ENCODE assay signal across 8 mouse cellular contexts in the genomic region with DNA sequence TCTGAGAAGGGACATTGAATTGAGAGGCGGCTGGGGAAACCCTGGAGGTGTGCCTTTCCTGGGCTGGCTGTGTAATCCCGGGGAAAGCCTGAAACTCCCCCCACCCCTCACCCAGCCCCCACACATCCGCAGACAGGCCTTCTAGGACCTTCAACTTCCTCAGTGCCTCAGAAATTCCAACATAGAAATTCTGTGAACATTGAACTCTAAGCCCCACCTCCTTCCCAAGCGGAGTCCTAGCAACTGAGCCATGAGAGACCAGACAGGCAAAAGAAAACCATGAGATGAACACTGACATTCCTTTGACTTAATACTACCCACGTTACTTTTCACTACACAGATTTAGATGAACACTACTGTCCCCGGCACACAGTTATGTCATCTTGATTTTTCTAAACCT.
DNase-seq lines count a peak whose midpoint lies in the region; ATAC-seq and TF ChIP-seq lines count a peak whose summit lies in the region.

No protein-coding gene starts in this region.

- peaks cover 2% of the 10 kb centered on the region; the same call in 1 of the 2 replicates for H3K4me1 ChIP-seq in liver, adult 2 months (ENCODE audit: control insufficient read depth, insufficient read depth, low read length)
- peaks cover 5% of the 10 kb centered on the region for H3K4me1 ChIP-seq in liver, embryonic 11.5 days (replicated peaks; ENCODE audit: control insufficient read depth, insufficient read depth, low read length)
- H3K4me1 ChIP-seq in embryonic facial prominence, embryonic 15.5 days: peaks cover 41% of the 10 kb centered on the region
- H3K4me1 ChIP-seq in kidney, postnatal 0 days (replicated peaks; ENCODE audit: insufficient read depth, low read length): peaks cover 33% of the 10 kb centered on the region
- H3K4me1 ChIP-seq in stomach, embryonic 14.5 days (ENCODE audit: control insufficient read depth, insufficient read depth, low read length): peaks cover 20% of the 10 kb centered on the region
- peaks cover 13% of the 10 kb centered on the region for H3K4me1 ChIP-seq in cerebellum, adult 2 months (ENCODE audit: control insufficient read depth, insufficient read depth, low read length)

- peak; percentile 27 for DNase-seq in liver, adult 2 months (ENCODE audit: extremely low read depth, low read depth, low spot score)
- DNase-seq in liver, embryonic 11.5 days (ENCODE audit: low spot score): no peak
- peak; percentile 93 for DNase-seq in kidney, postnatal 0 days (ENCODE audit: low spot score)
- DNase-seq in cerebellum, adult 2 months: no peak
- DNase-seq in left cerebral cortex, adult 11 months (ENCODE audit: low spot score): no peak
- no peak for DNase-seq in testis, postnatal 14 days (ENCODE audit: low spot score)

- no peaks in the 10 kb centered on the region for H3K27me3 ChIP-seq in liver, adult 2 months (ENCODE audit: control insufficient read depth, insufficient read depth, low read length)
- H3K27me3 ChIP-seq in liver, embryonic 11.5 days (replicated peaks; ENCODE audit: control insufficient read depth, insufficient read depth, low read length): no peaks in the 10 kb centered on the region
- H3K27me3 ChIP-seq in embryonic facial prominence, embryonic 15.5 days: no peaks in the 10 kb centered on the region
- H3K27me3 ChIP-seq in kidney, postnatal 0 days (ENCODE audit: insufficient read depth, low read length): no peaks in the 10 kb centered on the region
- H3K27me3 ChIP-seq in stomach, embryonic 14.5 days (ENCODE audit: control insufficient read depth, insufficient read depth, low read length): no peaks in the 10 kb centered on the region
- no peaks in the 10 kb centered on the region for H3K27me3 ChIP-seq in cerebellum, adult 2 months (ENCODE audit: control insufficient read depth, insufficient read depth, low read length)

- no peaks in the 10 kb centered on the region for H3K9me3 ChIP-seq in liver, embryonic 11.5 days (ENCODE audit: control insufficient read depth, low read length)
- H3K9me3 ChIP-seq in embryonic facial prominence, embryonic 15.5 days (replicated peaks): no peaks in the 10 kb centered on the region
- H3K9me3 ChIP-seq in kidney, postnatal 0 days (replicated peaks; ENCODE audit: low read length): no peaks in the 10 kb centered on the region
- H3K9me3 ChIP-seq in stomach, embryonic 14.5 days (ENCODE audit: control insufficient read depth, low read depth, low read length): peaks cover 4% of the 10 kb centered on the region; the same call in 1 of the 2 replicates

- H3K4me2 ChIP-seq in liver, embryonic 11.5 days: no peak overlapping the region
- no peak overlapping the region for H3K4me2 ChIP-seq in embryonic facial prominence, embryonic 15.5 days (replicated peaks)
- H3K4me2 ChIP-seq in kidney, postnatal 0 days (ENCODE audit: low read length): 0 out of 2 replicates have a peak overlapping the region, but pooled peaks have one; percentile 8
- no peak overlapping the region for H3K4me2 ChIP-seq in stomach, embryonic 14.5 days (replicated peaks; ENCODE audit: low read depth, low read length)

- H3K79me2 ChIP-seq in liver, adult 2 months (ENCODE audit: control insufficient read depth, insufficient read depth, low read length): no peaks in the 10 kb centered on the region

- H3K36me3 ChIP-seq in liver, adult 2 months (ENCODE audit: control insufficient read depth, insufficient read depth, low read length): peaks cover 2% of the 10 kb centered on the region; the same call in 1 of the 2 replicates
- no peaks in the 10 kb centered on the region for H3K36me3 ChIP-seq in liver, embryonic 11.5 days (ENCODE audit: control insufficient read depth, insufficient read depth, low read length)
- no peaks in the 10 kb centered on the region for H3K36me3 ChIP-seq in embryonic facial prominence, embryonic 15.5 days
- H3K36me3 ChIP-seq in kidney, postnatal 0 days (ENCODE audit: insufficient read depth, low read length): 0 out of 2 replicates have a peak, but pooled peaks cover 4% of the 10 kb centered on the region
- H3K36me3 ChIP-seq in stomach, embryonic 14.5 days (ENCODE audit: control insufficient read depth, insufficient read depth, low read length): no peaks in the 10 kb centered on the region

- TF ChIP-seq POLR2A in liver, adult 2 months (IDR thresholded peaks at IDR 0.05; ENCODE audit: extremely low read depth, insufficient read depth, low read length): no peak
- TF ChIP-seq POLR2A in cerebellum, adult 2 months (IDR thresholded peaks at IDR 0.05; ENCODE audit: borderline replicate concordance, insufficient read depth, low read length): no peak

- no peak overlapping the region for H3K4me3 ChIP-seq in liver, adult 2 months (ENCODE audit: insufficient read depth, low read depth, low read length)
- H3K4me3 ChIP-seq in liver, embryonic 11.5 days (ENCODE audit: low read depth, low read length): no peak overlapping the region
- no peak overlapping the region for H3K4me3 ChIP-seq in embryonic facial prominence, embryonic 15.5 days (replicated peaks)
- H3K4me3 ChIP-seq in kidney, postnatal 0 days (replicated peaks; ENCODE audit: low read depth, low read length): no peak overlapping the region
- H3K4me3 ChIP-seq in stomach, embryonic 14.5 days (ENCODE audit: low read depth, low read length): no peak overlapping the region
- no peak overlapping the region for H3K4me3 ChIP-seq in cerebellum, adult 2 months (replicated peaks; ENCODE audit: insufficient read depth, low read depth, low read length)

- WGBS in liver, adult 2 months: 64% methylated on average over 6 of the region's 6 CpGs
- 37% methylated on average over 6 of the region's 6 CpGs for WGBS in liver, embryonic 11.5 days
- WGBS in embryonic facial prominence, embryonic 15.5 days: 6% methylated on average over 6 of the region's 6 CpGs
- WGBS in kidney, postnatal 0 days: 6% methylated on average over 6 of the region's 6 CpGs
- 5% methylated on average over 6 of the region's 6 CpGs for WGBS in stomach, embryonic 14.5 days
- 54% methylated on average over 6 of the region's 6 CpGs for WGBS in cerebellum, adult 2 months

- no peak for ATAC-seq in liver, embryonic 11.5 days (replicated peaks; ENCODE audit: low FRiP score)
- peak; percentile 61 for ATAC-seq in embryonic facial prominence, embryonic 15.5 days (ENCODE audit: insufficient number of reproducible peaks, low FRiP score, low TSS enrichment, low read depth)
- ATAC-seq in kidney, postnatal 0 days (replicated peaks; ENCODE audit: low FRiP score, low read depth): peak; percentile 78
- peak; percentile 66 for ATAC-seq in stomach, embryonic 14.5 days (ENCODE audit: insufficient number of reproducible peaks, insufficient read depth, low FRiP score, low read depth)

- H3K9ac ChIP-seq in liver, adult 2 months (ENCODE audit: low read depth, low read length): no peak overlapping the region
- no peak overlapping the region for H3K9ac ChIP-seq in liver, embryonic 11.5 days (ENCODE audit: low read depth, low read length)
- H3K9ac ChIP-seq in embryonic facial prominence, embryonic 15.5 days: no peak overlapping the region
- H3K9ac ChIP-seq in kidney, postnatal 0 days (ENCODE audit: low read depth, low read length): no peak overlapping the region
- H3K9ac ChIP-seq in stomach, embryonic 14.5 days (replicated peaks; ENCODE audit: low read depth, low read length): no peak overlapping the region

- TF ChIP-seq CTCF in liver, adult 2 months (IDR thresholded peaks at IDR 0.05; ENCODE audit: low read depth, low read length): no peak
- TF ChIP-seq CTCF in kidney, postnatal 0 days (IDR thresholded peaks at IDR 0.05; ENCODE audit: low read depth): no peak
- TF ChIP-seq CTCF in cerebellum, adult 2 months (IDR thresholded peaks at IDR 0.05; ENCODE audit: borderline replicate concordance, insufficient read depth, low read depth, low read length): no peak

- no peak overlapping the region for H3K27ac ChIP-seq in liver, adult 2 months (replicated peaks; ENCODE audit: insufficient read depth, low read depth, low read length)
- H3K27ac ChIP-seq in liver, embryonic 11.5 days (ENCODE audit: low read depth, low read length): no peak overlapping the region
- peak overlapping the region; percentile 78 for H3K27ac ChIP-seq in embryonic facial prominence, embryonic 15.5 days (replicated peaks)
- peak overlapping the region; percentile 85 for H3K27ac ChIP-seq in kidney, postnatal 0 days
- H3K27ac ChIP-seq in stomach, embryonic 14.5 days (ENCODE audit: low read length): peak overlapping the region; percentile 70; the same call in 1 of the 2 replicates
- H3K27ac ChIP-seq in cerebellum, adult 2 months (ENCODE audit: insufficient read depth, low read length): no peak overlapping the region

Comparison
In these comparisons a context has a peak if more than half of its experiments do, and no peak if none do; other contexts are left out.
1. DNase-seq: peak in liver, adult 2 months (single experiment) and kidney, postnatal 0 days (single experiment); none in liver, embryonic 11.5 days (single experiment), cerebellum, adult 2 months (0 of 2), left cerebral cortex, adult 11 months (single experiment) and testis, postnatal 14 days (single experiment).
2. H3K27ac ChIP-seq: peak in embryonic facial prominence, embryonic 15.5 days (single experiment), kidney, postnatal 0 days (single experiment) and stomach, embryonic 14.5 days (single experiment); none in liver, adult 2 months (single experiment), liver, embryonic 11.5 days (single experiment) and cerebellum, adult 2 months (single experiment).